Mouse (Mus musculus) left cerebral cortex, postnatal 14 days (tissue): ENCODE results near the gene Rnf149. TPM values are rescaled to one million over a fixed set of nuclear protein-coding genes. Genes with fewer than 3 reads are reported as not detected.

Experiments used
- total RNA-seq, 2 experiments: library from RNA; stranded (reverse); gene quantifications; 2 replicates each; pipeline ENCODE4 v1.2.3; 2021

The Rnf149 gene
- total RNA-seq, 2 experiments from 2014 or later = 24.3 to 29.3 TPM

Other genes starting within 250 kb of the Rnf149 start
- gene Rpl31, start 209.6 kb downstream of the Rnf149 start, total RNA-seq = 100 to 1,000 TPM; 398 to 437 TPM
- 10 to 100 TPM; 13.9 to 16.8 TPM for gene Tbc1d8, start 98.7 kb downstream of the Rnf149 start, total RNA-seq
- gene Cnot11, start 42.4 kb downstream of the Rnf149 start, total RNA-seq = 10 to 100 TPM; 23.1 to 25.9 TPM
- gene Creg2, start 74.1 kb upstream of the Rnf149 start, total RNA-seq = 10 to 100 TPM; 74.2 to 74.7 TPM
- gene Rfx8, start 143.6 kb upstream of the Rnf149 start, total RNA-seq = under 1 TPM; 0.21 to 0.35 TPM
- gene Gm3646, start 227.9 kb upstream of the Rnf149 start, total RNA-seq = not detected